ENCODE assay signal across 8 mouse cellular contexts in genomic region chr15:101222897-101223482, GRCm38 (mm10). TPM values are rescaled to one million over a fixed set of nuclear protein-coding genes. Genes with fewer than 3 reads are reported as not detected.
A peak's percentile ranks its signal among the peaks of the same experiment; 100 is the strongest.
DNase-seq lines count a peak whose midpoint lies in the region; ATAC-seq lines count a peak whose summit lies in the region.
"Had no signal": no experiment of that assay in that cellular context is flagged by ENCODE, and none has a peak within 500 bp of the region (broad histone marks: within the 10 kb centered on the region; RNA-seq: fewer than 3 reads in every experiment).

No protein-coding gene starts in this region.

- H3K4me2 ChIP-seq in embryonic facial prominence, embryonic 14.5 days (ENCODE audit: low read depth, low read length) = peak overlapping the region; percentile 78
- H3K4me2 ChIP-seq in limb, embryonic 15.5 days = 0 out of 2 replicates have a peak overlapping the region, but pooled peaks have one; percentile 3
- H3K4me2 ChIP-seq in kidney, embryonic 15.5 days = no peak overlapping the region

- H3K9me3 ChIP-seq in embryonic facial prominence, embryonic 14.5 days (ENCODE audit: control insufficient read depth, low read length) = no peaks in the 10 kb centered on the region
- no peaks in the 10 kb centered on the region for H3K9me3 ChIP-seq in limb, embryonic 15.5 days
- no peaks in the 10 kb centered on the region for H3K9me3 ChIP-seq in kidney, embryonic 15.5 days (replicated peaks)

- peak; percentile 46 to 80 for DNase-seq in left cerebral cortex, postnatal 25 days (ENCODE audit: low spot score in 2 of 2)
- DNase-seq in left cerebral cortex, postnatal 36 days (ENCODE audit: low spot score in 2 of 2) = no peak
- DNase-seq in embryonic facial prominence, embryonic 14.5 days (ENCODE audit: low spot score) = no peak
- DNase-seq in splenic B cell, adult 2 months (ENCODE audit: low read depth, low spot score) = peak; percentile 85
- DNase-seq in cerebellum, postnatal 4 days (ENCODE audit: low spot score in 2 of 2) = no peak
- DNase-seq: lung, postnatal 14 days had no signal

- intact Hi-C loops in left cerebral cortex, postnatal 25 days (cut with DNase I) = loop anchor here (5.0 to 10.0 kb wide), 2 partner anchors 89 to 852 kb away; partner anchors contain the start of gene Eif4b
- intact Hi-C loops in left cerebral cortex, postnatal 36 days (cut with DNase I) = loop anchor here (5.0 to 10.0 kb wide), 3 partner anchors 59 to 852 kb away; partner anchors contain the start of genes Atg101 and Eif4b

- ATAC-seq in embryonic facial prominence, embryonic 14.5 days (ENCODE audit: low read depth) = no peak
- ATAC-seq in limb, embryonic 15.5 days (ENCODE audit: insufficient number of reproducible peaks, low FRiP score, low TSS enrichment, low read depth) = no peak
- no peak for ATAC-seq in kidney, embryonic 15.5 days (replicated peaks; ENCODE audit: low FRiP score)

- 48% methylated on average over 13 of the region's 13 CpGs for WGBS in embryonic facial prominence, embryonic 14.5 days
- WGBS in limb, embryonic 15.5 days = 54% methylated on average over 13 of the region's 13 CpGs
- 50% methylated on average over 13 of the region's 13 CpGs for WGBS in kidney, embryonic 15.5 days

- no peaks in the 10 kb centered on the region for H3K27me3 ChIP-seq in embryonic facial prominence, embryonic 14.5 days (replicated peaks; ENCODE audit: control insufficient read depth, insufficient read depth, low read length)
- no peaks in the 10 kb centered on the region for H3K27me3 ChIP-seq in limb, embryonic 15.5 days
- H3K27me3 ChIP-seq in splenic B cell, adult 2 months (ENCODE audit: control insufficient read depth, insufficient read depth, low read length, poor library complexity, severe bottlenecking) = no peaks in the 10 kb centered on the region
- H3K27me3 ChIP-seq in kidney, embryonic 15.5 days = peaks cover 30% of the 10 kb centered on the region

- peak overlapping the region; percentile 90; the same call in 1 of the 2 replicates for H3K4me3 ChIP-seq in embryonic facial prominence, embryonic 14.5 days (ENCODE audit: low read depth, low read length)
- H3K4me3 ChIP-seq in limb, embryonic 15.5 days = no peak overlapping the region
- no peak overlapping the region for H3K4me3 ChIP-seq in kidney, embryonic 15.5 days (replicated peaks)

- peaks cover 40% of the 10 kb centered on the region for H3K4me1 ChIP-seq in embryonic facial prominence, embryonic 14.5 days (ENCODE audit: control insufficient read depth, insufficient read depth, low read length)
- peaks cover 74% of the 10 kb centered on the region for H3K4me1 ChIP-seq in limb, embryonic 15.5 days
- H3K4me1 ChIP-seq in kidney, embryonic 15.5 days = peaks cover 66% of the 10 kb centered on the region

- H3K27ac ChIP-seq in embryonic facial prominence, embryonic 14.5 days (replicated peaks; ENCODE audit: low read depth, low read length) = no peak overlapping the region
- H3K27ac ChIP-seq in limb, embryonic 15.5 days = no peak overlapping the region
- no peak overlapping the region for H3K27ac ChIP-seq in kidney, embryonic 15.5 days

- H3K36me3 ChIP-seq in embryonic facial prominence, embryonic 14.5 days (ENCODE audit: control insufficient read depth, insufficient read depth, low read length) = 0 out of 2 replicates have a peak, but pooled peaks cover 2% of the 10 kb centered on the region
- no peaks in the 10 kb centered on the region for H3K36me3 ChIP-seq in limb, embryonic 15.5 days
- no peaks in the 10 kb centered on the region for H3K36me3 ChIP-seq in splenic B cell, adult 2 months (ENCODE audit: control insufficient read depth, insufficient read depth, low read length, poor library complexity, severe bottlenecking)
- H3K36me3 ChIP-seq in kidney, embryonic 15.5 days = no peaks in the 10 kb centered on the region

- H3K9ac ChIP-seq in embryonic facial prominence, embryonic 14.5 days (ENCODE audit: low read depth, low read length) = 0 out of 2 replicates have a peak overlapping the region, but pooled peaks have one; percentile 84
- no peak overlapping the region for H3K9ac ChIP-seq in limb, embryonic 15.5 days
- H3K9ac ChIP-seq in kidney, embryonic 15.5 days = no peak overlapping the region

RNA-seq across cellular contexts. Expression of gene Grasp, which starts 1.0 kb away (rescaled TPM):
- 10 to 100 TPM; 84.2 to 95.8 TPM for total RNA-seq in left cerebral cortex, postnatal 25 days (2021)
- total RNA-seq in left cerebral cortex, postnatal 36 days (2021) = 10 to 100 TPM; 76.3 to 89.5 TPM
- 6.1 and 7.9 TPM in 2 replicates for polyA plus RNA-seq in embryonic facial prominence, embryonic 14.5 days (2014; fragmentation: Nextera tagmentation; extraction: Ambion mirVana)
- polyA plus RNA-seq in limb, embryonic 15.5 days (2015; fragmentation: Nextera tagmentation; extraction: Ambion mirVana) = 5.3 and 7.2 TPM in 2 replicates
- 4.7 TPM in 2 replicates for polyA plus RNA-seq in kidney, embryonic 15.5 days (2015; fragmentation: Nextera tagmentation; extraction: Ambion mirVana)

RNA-seq across cellular contexts. Expression of gene Nr4a1, which starts 31.1 kb away (rescaled TPM):
- 100 to 1,000 TPM; 111 to 133 TPM for total RNA-seq in left cerebral cortex, postnatal 25 days (2021)
- total RNA-seq in left cerebral cortex, postnatal 36 days (2021) = 100 to 1,000 TPM in 1 of 2 experiments, 10 to 100 TPM in 1; 60.5 to 156 TPM
- 11.5 and 12.4 TPM in 2 replicates for polyA plus RNA-seq in embryonic facial prominence, embryonic 14.5 days (2014; fragmentation: Nextera tagmentation; extraction: Ambion mirVana)
- 14.7 and 18.4 TPM in 2 replicates for polyA plus RNA-seq in limb, embryonic 15.5 days (2015; fragmentation: Nextera tagmentation; extraction: Ambion mirVana)
- polyA plus RNA-seq in kidney, embryonic 15.5 days (2015; fragmentation: Nextera tagmentation; extraction: Ambion mirVana) = 9.8 and 10.0 TPM in 2 replicates

RNA-seq across cellular contexts. Expression of gene Acvr1b, which starts 49.1 kb away (rescaled TPM):
- 100 to 1,000 TPM; 109 to 112 TPM for total RNA-seq in left cerebral cortex, postnatal 25 days (2021)
- total RNA-seq in left cerebral cortex, postnatal 36 days (2021) = 100 to 1,000 TPM; 110 to 118 TPM
- 10.2 and 10.7 TPM in 2 replicates for polyA plus RNA-seq in embryonic facial prominence, embryonic 14.5 days (2014; fragmentation: Nextera tagmentation; extraction: Ambion mirVana)
- 8.4 and 10.9 TPM in 2 replicates for polyA plus RNA-seq in limb, embryonic 15.5 days (2015; fragmentation: Nextera tagmentation; extraction: Ambion mirVana)
- 6.2 and 6.4 TPM in 2 replicates for polyA plus RNA-seq in kidney, embryonic 15.5 days (2015; fragmentation: Nextera tagmentation; extraction: Ambion mirVana)

Comparison
In these comparisons a context has a peak if more than half of its experiments do, and no peak if none do; other contexts are left out.
1. DNase-seq: peak in left cerebral cortex, postnatal 25 days (2 of 2) and splenic B cell, adult 2 months (single experiment); none in left cerebral cortex, postnatal 36 days (0 of 2), embryonic facial prominence, embryonic 14.5 days (single experiment) and cerebellum, postnatal 4 days (0 of 2).